Mouse (Mus musculus) heart, embryonic 13.5 days (tissue): Measurements from ENCODE around the gene Olfr745. TPM values are rescaled to one million over a fixed set of nuclear protein-coding genes. Genes with fewer than 3 reads are reported as not detected.

Experiments used
- ATAC-seq: fragments of 200-750 bp; cut with Nextera tagmentation; 2 replicates; pipeline ENCODE4 v1.8.0; 2017; ENCODE audit warnings: moderate TSS enrichment; ENCODE audit not compliant: insufficient number of reproducible peaks, low FRiP score, low TSS enrichment; ENCODE audit errors: extremely low read depth
- H3K27ac ChIP-seq: fragments of 300-500 bp; sonication (generic); replicated peaks from 2 replicates; pipeline ENCODE4 v1.5.1; 2015; ENCODE audit warnings: moderate library complexity, mild to moderate bottlenecking, inconsistent platforms
- H3K27me3 ChIP-seq: fragments of 300-500 bp; sonication (generic); replicated peaks from 2 replicates; pipeline ENCODE4 v1.6.1; 2015; ENCODE audit warnings: mild to moderate bottlenecking, inconsistent platforms
- H3K36me3 ChIP-seq: fragments of 300-500 bp; sonication (generic); 2 replicates; pipeline ENCODE4 v1.6.1; 2015; ENCODE audit warnings: mild to moderate bottlenecking, inconsistent platforms
- H3K4me1 ChIP-seq: fragments of 300-500 bp; sonication (generic); 2 replicates; pipeline ENCODE4 v1.6.1; 2015; ENCODE audit warnings: inconsistent platforms
- H3K4me2 ChIP-seq: fragments of 300-500 bp; sonication (generic); 2 replicates; pipeline ENCODE4 v1.6.1; 2015; ENCODE audit warnings: inconsistent platforms, mild to moderate bottlenecking, moderate library complexity
- H3K4me3 ChIP-seq: fragments of 300-500 bp; sonication (generic); 2 replicates; pipeline ENCODE4 v1.5.1; 2015; ENCODE audit warnings: moderate library complexity, mild to moderate bottlenecking, inconsistent platforms
- H3K9ac ChIP-seq: fragments of 300-500 bp; sonication (generic); 2 replicates; pipeline ENCODE4 v1.6.1; 2015; ENCODE audit warnings: inconsistent platforms, mild to moderate bottlenecking, moderate library complexity
- H3K9me3 ChIP-seq: fragments of 300-500 bp; sonication (generic); 2 replicates; pipeline ENCODE4 v1.6.1; 2016; ENCODE audit warnings: inconsistent platforms
- WGBS: fragments of 180-500 bp; shearing (Covaris S2); methylation state at CpG from one replicate; pipeline ENCODE4 v1.1.7; 2015; ENCODE audit warnings: mixed read lengths; 5-methylcytosine and 5-hydroxymethylcytosine counted together
- polyA plus RNA-seq: library from polyadenylated mRNA; unstranded; fragments of >200 nt; fragmentation: Nextera tagmentation; extraction: Ambion mirVana; gene quantifications from 2 replicates; pipeline ENCODE4 v1.2.1, GENCODE M21; 2015

Gene Olfr745
- not detected in 2 replicates for polyA plus RNA-seq

DNA sequence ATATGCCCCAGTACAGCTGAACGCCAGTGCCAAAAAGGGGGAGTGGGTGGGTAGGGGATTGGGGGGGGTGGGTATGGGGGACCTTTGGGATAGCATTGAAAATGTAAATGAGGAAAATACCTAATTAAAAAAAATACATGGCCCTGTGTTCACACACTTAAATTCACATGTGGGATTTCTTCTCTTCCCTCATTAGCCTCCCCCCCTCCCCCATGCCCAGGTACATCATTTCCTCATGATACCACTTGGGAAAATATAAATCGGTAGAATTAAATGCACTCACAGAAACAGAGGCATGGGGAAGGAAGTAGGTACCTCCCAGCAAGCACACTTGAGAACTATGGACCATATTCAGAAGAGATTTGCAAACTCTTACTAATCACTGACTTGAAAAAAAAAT lies at the start of gene Olfr745:
Gene Olfr745 (plus strand): TSS at position 301 of the 400 bp plus-strand sequence.
- Histone ChIP-seq H3K9me3 (0 out of 2 replicates have a peak, but pooled peaks cover 10% of the 10 kb centered on the region), H3K4me1 (no peaks in the 10 kb centered on the region), H3K27me3 (no peaks in the 10 kb centered on the region), H3K36me3 (no peaks in the 10 kb centered on the region), H3K4me3 (no peak within 1 kb of the TSS), H3K4me2 (no peak within 1 kb of the TSS), H3K27ac (no peak within 1 kb of the TSS), H3K9ac (no peak within 1 kb of the TSS)
- no peak for ATAC-seq
- 74% methylated on average over 2 of the region's 2 CpGs for WGBS

DNA sequence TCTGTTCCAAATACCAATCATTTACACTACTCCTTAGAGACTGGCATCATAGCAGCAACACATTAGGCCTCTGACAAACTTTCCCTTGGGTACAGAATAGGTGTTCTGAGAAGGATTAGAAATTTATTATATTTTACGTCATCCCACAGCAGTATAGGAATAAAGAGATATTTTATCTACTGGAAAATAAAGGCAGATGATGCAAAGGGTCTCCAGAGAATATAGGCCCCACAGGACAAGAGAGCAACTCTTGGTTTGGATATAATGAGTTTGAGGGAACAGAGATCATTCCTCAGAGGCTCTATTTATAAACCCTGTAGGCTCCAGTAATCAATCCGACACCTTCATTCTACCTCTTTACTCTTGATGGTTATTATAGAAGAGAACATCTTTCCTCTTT lies 24.6 kb upstream of the Olfr745 start, which contains the start of gene Olfr744:
Gene Olfr744 (plus strand): TSS at position 301 of the 400 bp plus-strand sequence.
- Histone ChIP-seq H3K4me3 (no peak within 1 kb of the TSS), H3K9me3 (peaks cover 7% of the 10 kb centered on the region), H3K27ac (no peak within 1 kb of the TSS), H3K9ac (no peak within 1 kb of the TSS), H3K4me2 (no peak within 1 kb of the TSS), H3K27me3 (no peaks in the 10 kb centered on the region), H3K36me3 (no peaks in the 10 kb centered on the region), H3K4me1 (no peaks in the 10 kb centered on the region)
- WGBS: 77% methylated on average over 2 of the region's 2 CpGs
- ATAC-seq: no peak

DNA sequence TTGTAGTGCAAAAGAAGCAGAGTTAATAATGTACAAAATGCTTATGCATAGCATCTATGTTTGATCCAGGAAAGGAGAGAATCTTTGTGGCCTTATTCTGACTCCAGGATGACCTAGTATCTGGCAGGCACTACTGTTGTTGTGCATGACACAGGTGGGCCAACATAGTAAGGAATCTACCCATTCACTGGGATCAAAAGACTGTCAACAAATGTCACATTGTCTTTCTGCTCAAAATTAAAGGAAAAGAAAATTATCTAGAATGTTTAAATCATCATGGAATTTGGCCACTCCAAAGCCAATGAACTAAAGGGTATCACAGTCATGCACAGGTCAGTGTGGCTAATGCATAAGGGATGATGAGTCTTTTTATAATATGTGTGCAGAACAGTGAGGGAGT lies 7.6 kb downstream of the Olfr745 start, which contains the start of gene Olfr746:
Gene Olfr746 (plus strand): TSS at position 301 of the 400 bp plus-strand sequence.
- no peak within 1 kb of the TSS for H3K4me2 ChIP-seq
- H3K4me1 ChIP-seq: no peaks in the 10 kb centered on the region
- peaks cover 3% of the 10 kb centered on the region; the same call in 1 of the 2 replicates for H3K9me3 ChIP-seq
- no peaks in the 10 kb centered on the region for H3K27me3 ChIP-seq
- H3K9ac ChIP-seq: no peak within 1 kb of the TSS
- no peak within 1 kb of the TSS for H3K27ac ChIP-seq
- no peak within 1 kb of the TSS for H3K4me3 ChIP-seq
- ATAC-seq: no peak
- no peaks in the 10 kb centered on the region for H3K36me3 ChIP-seq

DNA sequence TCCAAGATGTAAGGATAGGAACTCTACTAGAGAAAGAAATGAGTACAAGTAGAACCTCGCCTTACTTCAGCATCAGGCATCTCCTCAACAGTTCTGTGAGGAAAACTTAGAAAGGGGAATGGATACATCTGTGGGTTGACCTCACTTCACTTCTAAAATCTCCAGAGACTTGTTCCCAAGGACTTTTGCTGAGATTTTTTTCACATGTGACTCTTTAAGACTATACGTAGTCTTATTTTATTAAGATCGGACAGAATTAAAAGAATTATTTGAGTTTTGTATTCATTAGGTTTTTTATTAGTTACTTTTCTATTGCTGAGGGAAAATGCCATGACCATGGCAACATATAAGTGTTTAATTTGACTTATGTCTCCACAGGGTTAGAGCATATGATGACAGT lies 53.9 kb downstream of the Olfr745 start, which contains the start of gene Olfr747:
Gene Olfr747 (minus strand): TSS at position 101 of the 400 bp plus-strand sequence.
- Histone ChIP-seq H3K36me3 (no peaks in the 10 kb centered on the region), H3K27ac (no peak within 1 kb of the TSS), H3K9me3 (no peaks in the 10 kb centered on the region), H3K4me3 (no peak within 1 kb of the TSS), H3K27me3 (no peaks in the 10 kb centered on the region), H3K9ac (no peak within 1 kb of the TSS), H3K4me2 (no peak within 1 kb of the TSS), H3K4me1 (no peaks in the 10 kb centered on the region)
- no peak for ATAC-seq
- 73% methylated on average over 3 of the region's 3 CpGs for WGBS

Other genes with a start within 250 kb of the Olfr745 start
- gene Olfr738, start 231.8 kb upstream of the Olfr745 start, polyA plus RNA-seq: not detected in 2 replicates
- not detected in 2 replicates for gene Olfr739, start 220.8 kb upstream of the Olfr745 start, polyA plus RNA-seq
- not detected in 2 replicates for gene Olfr740, start 193.8 kb upstream of the Olfr745 start, polyA plus RNA-seq
- gene Olfr741, start 166.7 kb upstream of the Olfr745 start, polyA plus RNA-seq: not detected in 2 replicates
- gene Olfr742, start 135.8 kb upstream of the Olfr745 start, polyA plus RNA-seq: not detected in 2 replicates
- not detected in 2 replicates for gene Olfr743, start 117.5 kb upstream of the Olfr745 start, polyA plus RNA-seq
- not detected in 2 replicates for gene Olfr744, start 24.5 kb upstream of the Olfr745 start, polyA plus RNA-seq
- not detected in 2 replicates for gene Olfr746, start 7.7 kb downstream of the Olfr745 start, polyA plus RNA-seq
- not detected in 2 replicates for gene Olfr747, start 53.8 kb downstream of the Olfr745 start, polyA plus RNA-seq
- not detected in 2 replicates for gene Olfr748, start 68.0 kb downstream of the Olfr745 start, polyA plus RNA-seq
- gene Olfr749, start 105.7 kb downstream of the Olfr745 start, polyA plus RNA-seq: not detected in 2 replicates
- gene Ttc5, start 146.1 kb downstream of the Olfr745 start, polyA plus RNA-seq: 48.8 and 51.4 TPM in 2 replicates
- not detected in 2 replicates for gene Ccnb1ip1, start 168.3 kb downstream of the Olfr745 start, polyA plus RNA-seq
- 35.1 and 41.6 TPM in 2 replicates for gene Parp2, start 168.5 kb downstream of the Olfr745 start, polyA plus RNA-seq
- 4.5 and 5.1 TPM in 2 replicates for gene Tep1, start 231.2 kb downstream of the Olfr745 start, polyA plus RNA-seq